Mouse (Mus musculus): Measurements from ENCODE around the gene Sh3yl1. TPM values are rescaled to one million over a fixed set of nuclear protein-coding genes. Genes with fewer than 3 reads are reported as not detected.

Gene Sh3yl1
- polyA plus RNA-seq, 1 experiment from 2014 or later = 23.2 TPM

- Histone ChIP-seq H3K4me3 (ENCODE audit: low read depth, low read length) (no peak overlapping the region), H3K4me1 (ENCODE audit: control insufficient read depth, insufficient read depth, low read length) (peaks cover 3% of the 10 kb centered on the region; the same call in 1 of the 2 replicates), H3K27ac (replicated peaks; ENCODE audit: low read depth, low read length) (no peak overlapping the region), H3K9me3 (replicated peaks; ENCODE audit: control insufficient read depth, low read length) (no peaks in the 10 kb centered on the region), H3K27me3 (ENCODE audit: control insufficient read depth, insufficient read depth, low read length) (peaks cover 21% of the 10 kb centered on the region; the same call in 1 of the 2 replicates), H3K9ac (replicated peaks; ENCODE audit: low read length) (no peak overlapping the region), H3K36me3 (replicated peaks; ENCODE audit: control insufficient read depth, insufficient read depth, low read depth, low read length) (no peaks in the 10 kb centered on the region), H3K4me2 (ENCODE audit: low read depth, low read length) (no peak overlapping the region)
- DNase-seq (ENCODE audit: low spot score) = no peak
- ATAC-seq (replicated peaks; ENCODE audit: insufficient number of reproducible peaks, low FRiP score, low TSS enrichment, low read depth) = no peak
- 66% methylated on average over 6 of the region's 6 CpGs for WGBS
Measured at GRCm38 (mm10) chr12:30885891-30886290, 25.6 kb upstream of the Sh3yl1 start.

- no peak for ATAC-seq (replicated peaks; ENCODE audit: insufficient number of reproducible peaks, low FRiP score, low TSS enrichment, low read depth)
Measured at GRCm38 (mm10) chr12:30888003-30888402, 23.5 kb upstream of the Sh3yl1 start.

GRCm38 (mm10) chr12:30890067-30890466 is 21.4 kb upstream of the Sh3yl1 start:
- H3K4me1 ChIP-seq (ENCODE audit: control insufficient read depth, insufficient read depth, low read length) = no peaks in the 10 kb centered on the region
- 41% methylated on average over 5 of the region's 5 CpGs for WGBS
- no peak overlapping the region for H3K27ac ChIP-seq (replicated peaks; ENCODE audit: low read depth, low read length)
- no peak for ATAC-seq (replicated peaks; ENCODE audit: insufficient number of reproducible peaks, low FRiP score, low TSS enrichment, low read depth)
- no peak overlapping the region for H3K9ac ChIP-seq (replicated peaks; ENCODE audit: low read length)
- H3K9me3 ChIP-seq (replicated peaks; ENCODE audit: control insufficient read depth, low read length) = no peaks in the 10 kb centered on the region
- H3K4me3 ChIP-seq (ENCODE audit: low read depth, low read length) = no peak overlapping the region
- H3K27me3 ChIP-seq (ENCODE audit: control insufficient read depth, insufficient read depth, low read length) = peaks cover 4% of the 10 kb centered on the region; the same call in 1 of the 2 replicates
- H3K4me2 ChIP-seq (ENCODE audit: low read depth, low read length) = no peak overlapping the region
- H3K36me3 ChIP-seq (replicated peaks; ENCODE audit: control insufficient read depth, insufficient read depth, low read depth, low read length) = no peaks in the 10 kb centered on the region; the same call in 1 of the 2 replicates
- peak; percentile 89 for DNase-seq (ENCODE audit: low spot score)

More at GRCm38 (mm10) chr12:30888003-30888402, 23.5 kb upstream of the Sh3yl1 start:
- Histone ChIP-seq H3K27ac (replicated peaks; ENCODE audit: low read depth, low read length) (no peak overlapping the region), H3K36me3 (replicated peaks; ENCODE audit: control insufficient read depth, insufficient read depth, low read depth, low read length) (no peaks in the 10 kb centered on the region; the same call in 1 of the 2 replicates), H3K4me3 (ENCODE audit: low read depth, low read length) (no peak overlapping the region), H3K9me3 (replicated peaks; ENCODE audit: control insufficient read depth, low read length) (no peaks in the 10 kb centered on the region), H3K4me1 (ENCODE audit: control insufficient read depth, insufficient read depth, low read length) (peaks cover 3% of the 10 kb centered on the region; the same call in 1 of the 2 replicates), H3K9ac (replicated peaks; ENCODE audit: low read length) (no peak overlapping the region), H3K27me3 (ENCODE audit: control insufficient read depth, insufficient read depth, low read length) (peaks cover 16% of the 10 kb centered on the region; the same call in 1 of the 2 replicates), H3K4me2 (ENCODE audit: low read depth, low read length) (no peak overlapping the region)
- 82% methylated on average over 4 of the region's 4 CpGs for WGBS
- DNase-seq (ENCODE audit: low spot score) = no peak

GRCm38 (mm10) chr12:30891438-30891837 is 20.0 kb upstream of the Sh3yl1 start:
- Histone ChIP-seq H3K4me3 (ENCODE audit: low read depth, low read length) (no peak overlapping the region), H3K27me3 (ENCODE audit: control insufficient read depth, insufficient read depth, low read length) (no peaks in the 10 kb centered on the region), H3K4me1 (ENCODE audit: control insufficient read depth, insufficient read depth, low read length) (no peaks in the 10 kb centered on the region), H3K36me3 (replicated peaks; ENCODE audit: control insufficient read depth, insufficient read depth, low read depth, low read length) (no peaks in the 10 kb centered on the region; the same call in 1 of the 2 replicates), H3K27ac (replicated peaks; ENCODE audit: low read depth, low read length) (no peak overlapping the region), H3K4me2 (ENCODE audit: low read depth, low read length) (no peak overlapping the region), H3K9ac (replicated peaks; ENCODE audit: low read length) (no peak overlapping the region), H3K9me3 (replicated peaks; ENCODE audit: control insufficient read depth, low read length) (no peaks in the 10 kb centered on the region)
- no peak for ATAC-seq (replicated peaks; ENCODE audit: insufficient number of reproducible peaks, low FRiP score, low TSS enrichment, low read depth)
- DNase-seq (ENCODE audit: low spot score) = no peak
- 81% methylated on average over 7 of the region's 7 CpGs for WGBS

- Histone ChIP-seq H3K9me3 (replicated peaks; ENCODE audit: control insufficient read depth, low read length) (no peaks in the 10 kb centered on the region), H3K4me2 (ENCODE audit: low read depth, low read length) (no peak overlapping the region), H3K27ac (replicated peaks; ENCODE audit: low read depth, low read length) (no peak overlapping the region), H3K36me3 (replicated peaks; ENCODE audit: control insufficient read depth, insufficient read depth, low read depth, low read length) (no peaks in the 10 kb centered on the region), H3K4me1 (ENCODE audit: control insufficient read depth, insufficient read depth, low read length) (no peaks in the 10 kb centered on the region), H3K27me3 (ENCODE audit: control insufficient read depth, insufficient read depth, low read length) (no peaks in the 10 kb centered on the region), H3K4me3 (ENCODE audit: low read depth, low read length) (no peak overlapping the region), H3K9ac (replicated peaks; ENCODE audit: low read length) (no peak overlapping the region)
- 89% methylated on average over 4 of the region's 4 CpGs for WGBS
- DNase-seq (ENCODE audit: low spot score) (no peak), ATAC-seq (replicated peaks; ENCODE audit: insufficient number of reproducible peaks, low FRiP score, low TSS enrichment, low read depth) (no peak; the same call in 1 of the 2 replicates)
Measured at GRCm38 (mm10) chr12:30897039-30897438, 14.4 kb upstream of the Sh3yl1 start.

GRCm38 (mm10) chr12:30908658-30909057 is 2.8 kb upstream of the Sh3yl1 start:
- no peak overlapping the region for H3K9ac ChIP-seq (replicated peaks; ENCODE audit: low read length)
- 93% methylated on average over 1 of the region's 1 CpGs for WGBS
- H3K36me3 ChIP-seq (replicated peaks; ENCODE audit: control insufficient read depth, insufficient read depth, low read depth, low read length) = no peaks in the 10 kb centered on the region
- no peaks in the 10 kb centered on the region for H3K9me3 ChIP-seq (replicated peaks; ENCODE audit: control insufficient read depth, low read length)
- no peak overlapping the region for H3K4me2 ChIP-seq (ENCODE audit: low read depth, low read length)
- H3K27ac ChIP-seq (replicated peaks; ENCODE audit: low read depth, low read length) = no peak overlapping the region
- H3K4me1 ChIP-seq (ENCODE audit: control insufficient read depth, insufficient read depth, low read length) = no peaks in the 10 kb centered on the region
- DNase-seq (ENCODE audit: low spot score) = no peak
- H3K4me3 ChIP-seq (ENCODE audit: low read depth, low read length) = no peak overlapping the region
- no peak for ATAC-seq (replicated peaks; ENCODE audit: insufficient number of reproducible peaks, low FRiP score, low TSS enrichment, low read depth)
- H3K27me3 ChIP-seq (ENCODE audit: control insufficient read depth, insufficient read depth, low read length) = no peaks in the 10 kb centered on the region

- Histone ChIP-seq H3K27me3 (ENCODE audit: control insufficient read depth, insufficient read depth, low read length) (no peaks in the 10 kb centered on the region), H3K9ac (replicated peaks; ENCODE audit: low read length) (no peak overlapping the region), H3K4me2 (ENCODE audit: low read depth, low read length) (no peak overlapping the region), H3K4me3 (ENCODE audit: low read depth, low read length) (no peak overlapping the region), H3K4me1 (ENCODE audit: control insufficient read depth, insufficient read depth, low read length) (no peaks in the 10 kb centered on the region), H3K9me3 (replicated peaks; ENCODE audit: control insufficient read depth, low read length) (no peaks in the 10 kb centered on the region), H3K36me3 (replicated peaks; ENCODE audit: control insufficient read depth, insufficient read depth, low read depth, low read length) (no peaks in the 10 kb centered on the region), H3K27ac (replicated peaks; ENCODE audit: low read depth, low read length) (no peak overlapping the region)
- WGBS = 86% methylated on average over 2 of the region's 2 CpGs
- no peak for DNase-seq (ENCODE audit: low spot score)
- no peak for ATAC-seq (replicated peaks; ENCODE audit: insufficient number of reproducible peaks, low FRiP score, low TSS enrichment, low read depth)
Measured at GRCm38 (mm10) chr12:30909881-30910280, 1.6 kb upstream of the Sh3yl1 start.

GRCm38 (mm10) chr12:30910860-30911259 is 608 bp upstream of the Sh3yl1 start:
- no peak for ATAC-seq (replicated peaks; ENCODE audit: insufficient number of reproducible peaks, low FRiP score, low TSS enrichment, low read depth)

More at GRCm38 (mm10) chr12:30910860-30911259, 608 bp upstream of the Sh3yl1 start:
- no peaks in the 10 kb centered on the region for H3K36me3 ChIP-seq (replicated peaks; ENCODE audit: control insufficient read depth, insufficient read depth, low read depth, low read length)
- H3K4me1 ChIP-seq (ENCODE audit: control insufficient read depth, insufficient read depth, low read length) = no peaks in the 10 kb centered on the region
- 13% methylated on average over 8 of the region's 8 CpGs for WGBS
- H3K27ac ChIP-seq (replicated peaks; ENCODE audit: low read depth, low read length) = no peak overlapping the region
- no peaks in the 10 kb centered on the region for H3K27me3 ChIP-seq (ENCODE audit: control insufficient read depth, insufficient read depth, low read length)
- peak overlapping the region; percentile 40 for H3K4me2 ChIP-seq (ENCODE audit: low read depth, low read length)
- no peaks in the 10 kb centered on the region for H3K9me3 ChIP-seq (replicated peaks; ENCODE audit: control insufficient read depth, low read length)
- peak; percentile 13 for DNase-seq (ENCODE audit: low spot score)
- H3K4me3 ChIP-seq (ENCODE audit: low read depth, low read length) = peak overlapping the region; percentile 74
- peak overlapping the region; percentile 92 for H3K9ac ChIP-seq (replicated peaks; ENCODE audit: low read length)

All from embryonic facial prominence, embryonic 11.5 days (tissue).